Mouse (Mus musculus): Measurements from ENCODE around the gene Peli1. TPM values are rescaled to one million over a fixed set of nuclear protein-coding genes. Genes with fewer than 3 reads are reported as not detected.

Gene Peli1
- polyA plus RNA-seq, 1 experiment from 2014 or later = 57.6 TPM

DNA sequence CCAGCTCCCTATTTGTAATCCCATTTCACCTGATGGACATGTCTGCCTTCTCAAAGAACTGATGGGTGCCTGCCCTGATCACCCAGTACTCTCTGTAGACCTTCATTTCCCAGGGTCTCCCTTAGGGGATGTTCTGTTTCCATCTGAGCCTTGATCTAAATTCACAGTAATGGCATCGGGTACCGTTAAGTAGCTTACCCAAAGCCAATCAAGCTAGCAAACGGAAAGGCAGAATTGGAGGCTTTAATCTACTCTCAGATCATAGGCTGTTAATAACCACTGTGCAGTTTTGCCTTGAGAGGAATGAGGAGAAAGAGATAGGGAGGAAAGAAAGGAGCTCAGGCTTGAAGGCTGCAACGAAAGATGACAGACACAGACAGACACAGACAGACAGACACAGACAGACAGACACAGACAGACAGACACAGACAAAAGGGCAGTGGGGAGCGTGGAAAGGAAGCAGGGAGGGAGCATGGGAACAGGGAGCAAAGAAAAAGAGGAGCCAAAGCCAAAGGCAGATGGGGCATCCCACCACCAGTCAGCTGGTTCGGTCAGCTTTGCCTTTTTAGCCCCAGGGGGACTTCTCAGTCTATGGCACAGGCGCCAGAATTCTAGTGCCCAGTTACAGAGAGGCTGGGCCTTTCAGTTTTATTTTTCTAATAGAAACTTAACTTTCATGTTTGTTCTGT is 30.6 kb upstream of the Peli1 start:
- Histone ChIP-seq H3K36me3 (ENCODE audit: control insufficient read depth, insufficient read depth, low read length) (no peaks in the 10 kb centered on the region), H3K27me3 (ENCODE audit: control insufficient read depth, insufficient read depth, low read depth, low read length) (no peaks in the 10 kb centered on the region), H3K4me2 (ENCODE audit: low read length) (no peak overlapping the region), H3K9me3 (replicated peaks; ENCODE audit: control insufficient read depth, low read length, poor library complexity, severe bottlenecking) (no peaks in the 10 kb centered on the region), H3K9ac (ENCODE audit: low read depth, low read length) (no peak overlapping the region), H3K4me3 (ENCODE audit: low read depth, low read length) (no peak overlapping the region), H3K4me1 (ENCODE audit: control insufficient read depth, insufficient read depth, low read length) (no peaks in the 10 kb centered on the region), H3K27ac (ENCODE audit: low read length) (no peak overlapping the region)
- WGBS = 53% methylated on average over 7 of the region's 7 CpGs
- no peak for ATAC-seq

DNA sequence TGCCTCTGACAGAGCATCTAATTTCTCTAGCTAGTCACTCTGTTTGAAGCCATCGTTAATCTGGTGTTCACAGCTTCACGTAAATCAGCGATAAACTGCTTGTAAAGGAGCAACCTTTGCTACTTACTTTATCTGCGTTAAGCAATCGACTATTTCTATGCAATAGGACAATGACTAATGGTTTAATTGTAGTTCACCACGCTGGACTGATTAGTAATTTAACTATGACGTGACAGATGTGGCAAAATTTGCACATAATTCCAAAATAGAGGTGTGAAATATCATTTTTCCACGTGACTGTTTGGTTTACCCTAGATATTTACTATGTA is 30.1 kb upstream of the Peli1 start:
- 74% methylated on average over 8 of the region's 8 CpGs for WGBS

GRCm38 (mm10) chr11:21061431-21061830 is 29.7 kb upstream of the Peli1 start:
- ATAC-seq = no peak
- H3K27me3 ChIP-seq (ENCODE audit: control insufficient read depth, insufficient read depth, low read depth, low read length) = no peaks in the 10 kb centered on the region
- H3K4me2 ChIP-seq (ENCODE audit: low read length) = no peak overlapping the region
- H3K27ac ChIP-seq (ENCODE audit: low read length) = no peak overlapping the region
- no peak overlapping the region for H3K4me3 ChIP-seq (ENCODE audit: low read depth, low read length)
- no peaks in the 10 kb centered on the region for H3K4me1 ChIP-seq (ENCODE audit: control insufficient read depth, insufficient read depth, low read length)
- WGBS = 87% methylated on average over 8 of the region's 8 CpGs
- no peaks in the 10 kb centered on the region for H3K9me3 ChIP-seq (replicated peaks; ENCODE audit: control insufficient read depth, low read length, poor library complexity, severe bottlenecking)
- no peaks in the 10 kb centered on the region for H3K36me3 ChIP-seq (ENCODE audit: control insufficient read depth, insufficient read depth, low read length)
- H3K9ac ChIP-seq (ENCODE audit: low read depth, low read length) = no peak overlapping the region

More for the DNA sequence above, 30.1 kb upstream of the Peli1 start:
- no peak for ATAC-seq
- H3K9me3 ChIP-seq (replicated peaks; ENCODE audit: control insufficient read depth, low read length, poor library complexity, severe bottlenecking) = no peaks in the 10 kb centered on the region
- no peaks in the 10 kb centered on the region for H3K27me3 ChIP-seq (ENCODE audit: control insufficient read depth, insufficient read depth, low read depth, low read length)
- no peak overlapping the region for H3K4me2 ChIP-seq (ENCODE audit: low read length)
- H3K4me3 ChIP-seq (ENCODE audit: low read depth, low read length) = no peak overlapping the region
- no peaks in the 10 kb centered on the region for H3K36me3 ChIP-seq (ENCODE audit: control insufficient read depth, insufficient read depth, low read length)
- no peaks in the 10 kb centered on the region for H3K4me1 ChIP-seq (ENCODE audit: control insufficient read depth, insufficient read depth, low read length)
- H3K9ac ChIP-seq (ENCODE audit: low read depth, low read length) = no peak overlapping the region
- no peak overlapping the region for H3K27ac ChIP-seq (ENCODE audit: low read length)

DNA sequence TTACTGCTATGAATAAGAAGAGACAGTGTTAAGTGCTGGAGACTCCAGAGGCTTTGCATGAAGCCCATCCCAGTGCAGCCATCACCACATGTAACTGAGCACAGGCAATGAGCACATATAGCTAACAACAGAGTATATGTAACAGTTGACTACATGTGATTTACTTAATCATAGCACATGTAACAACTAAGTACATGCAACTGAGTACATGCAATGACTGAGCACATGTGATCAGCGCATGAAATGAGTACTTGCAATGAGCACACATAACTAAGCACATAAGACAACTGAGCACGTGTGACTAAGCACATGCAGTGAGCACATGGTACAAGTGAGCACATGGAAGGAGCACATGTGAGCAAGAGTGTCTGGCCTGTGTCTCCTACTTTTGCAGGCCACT is 29.0 kb upstream of the Peli1 start:
- Histone ChIP-seq H3K9me3 (replicated peaks; ENCODE audit: control insufficient read depth, low read length, poor library complexity, severe bottlenecking) (no peaks in the 10 kb centered on the region), H3K4me1 (ENCODE audit: control insufficient read depth, insufficient read depth, low read length) (no peaks in the 10 kb centered on the region), H3K4me3 (ENCODE audit: low read depth, low read length) (no peak overlapping the region), H3K9ac (ENCODE audit: low read depth, low read length) (no peak overlapping the region), H3K27me3 (ENCODE audit: control insufficient read depth, insufficient read depth, low read depth, low read length) (no peaks in the 10 kb centered on the region), H3K36me3 (ENCODE audit: control insufficient read depth, insufficient read depth, low read length) (no peaks in the 10 kb centered on the region), H3K27ac (ENCODE audit: low read length) (no peak overlapping the region), H3K4me2 (ENCODE audit: low read length) (no peak overlapping the region)
- 98% methylated on average over 2 of the region's 2 CpGs for WGBS
- ATAC-seq = no peak

GRCm38 (mm10) chr11:21063271-21063670 is 27.8 kb upstream of the Peli1 start:
- Histone ChIP-seq H3K36me3 (ENCODE audit: control insufficient read depth, insufficient read depth, low read length) (no peaks in the 10 kb centered on the region), H3K27ac (ENCODE audit: low read length) (no peak overlapping the region), H3K4me3 (ENCODE audit: low read depth, low read length) (no peak overlapping the region), H3K27me3 (ENCODE audit: control insufficient read depth, insufficient read depth, low read depth, low read length) (no peaks in the 10 kb centered on the region), H3K4me2 (ENCODE audit: low read length) (no peak overlapping the region), H3K9me3 (replicated peaks; ENCODE audit: control insufficient read depth, low read length, poor library complexity, severe bottlenecking) (no peaks in the 10 kb centered on the region), H3K9ac (ENCODE audit: low read depth, low read length) (no peak overlapping the region), H3K4me1 (ENCODE audit: control insufficient read depth, insufficient read depth, low read length) (no peaks in the 10 kb centered on the region)
- 93% methylated on average over 3 of the region's 3 CpGs for WGBS
- ATAC-seq = no peak

DNA sequence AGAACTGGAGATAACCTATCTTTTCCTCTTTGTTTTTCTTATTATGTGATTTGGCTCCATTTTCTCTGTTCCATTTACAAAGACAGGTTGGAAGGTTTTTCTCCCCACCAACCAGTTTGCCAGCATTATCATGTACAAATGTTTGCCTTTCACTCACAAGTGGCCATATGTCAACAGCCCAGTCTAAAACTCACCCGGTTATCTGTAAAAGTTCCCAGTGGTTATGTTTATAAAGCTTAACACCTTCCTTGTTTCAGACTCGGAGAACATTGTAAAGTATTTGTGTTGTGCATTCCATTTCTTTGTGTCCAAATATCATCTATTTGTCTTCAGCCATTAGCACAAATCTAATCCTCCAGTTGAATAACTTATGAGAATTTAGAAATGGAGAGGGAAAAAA is 11.7 kb upstream of the Peli1 start:
- H3K27ac ChIP-seq (ENCODE audit: low read length) = no peak overlapping the region
- H3K9me3 ChIP-seq (replicated peaks; ENCODE audit: control insufficient read depth, low read length, poor library complexity, severe bottlenecking) = no peaks in the 10 kb centered on the region
- no peak overlapping the region for H3K4me3 ChIP-seq (ENCODE audit: low read depth, low read length)
- no peaks in the 10 kb centered on the region for H3K27me3 ChIP-seq (ENCODE audit: control insufficient read depth, insufficient read depth, low read depth, low read length)
- no peaks in the 10 kb centered on the region for H3K36me3 ChIP-seq (ENCODE audit: control insufficient read depth, insufficient read depth, low read length)
- no peaks in the 10 kb centered on the region for H3K4me1 ChIP-seq (ENCODE audit: control insufficient read depth, insufficient read depth, low read length)
- no peak overlapping the region for H3K9ac ChIP-seq (ENCODE audit: low read depth, low read length)
- 81% methylated on average over 2 of the region's 2 CpGs for WGBS
- ATAC-seq = no peak
- H3K4me2 ChIP-seq (ENCODE audit: low read length) = no peak overlapping the region

- H3K4me3 ChIP-seq (ENCODE audit: low read depth, low read length) = no peak overlapping the region
- no peak overlapping the region for H3K4me2 ChIP-seq (ENCODE audit: low read length)
- 52% methylated on average over 3 of the region's 3 CpGs for WGBS
- no peaks in the 10 kb centered on the region for H3K27me3 ChIP-seq (ENCODE audit: control insufficient read depth, insufficient read depth, low read depth, low read length)
- no peaks in the 10 kb centered on the region for H3K36me3 ChIP-seq (ENCODE audit: control insufficient read depth, insufficient read depth, low read length)
- H3K27ac ChIP-seq (ENCODE audit: low read length) = no peak overlapping the region
- H3K4me1 ChIP-seq (ENCODE audit: control insufficient read depth, insufficient read depth, low read length) = no peaks in the 10 kb centered on the region
- H3K9me3 ChIP-seq (replicated peaks; ENCODE audit: control insufficient read depth, low read length, poor library complexity, severe bottlenecking) = no peaks in the 10 kb centered on the region
- no peak overlapping the region for H3K9ac ChIP-seq (ENCODE audit: low read depth, low read length)
- no peak for ATAC-seq
These were observed 11.2 kb upstream of the Peli1 start for GRCm38 (mm10) chr11:21079851-21080362.

DNA sequence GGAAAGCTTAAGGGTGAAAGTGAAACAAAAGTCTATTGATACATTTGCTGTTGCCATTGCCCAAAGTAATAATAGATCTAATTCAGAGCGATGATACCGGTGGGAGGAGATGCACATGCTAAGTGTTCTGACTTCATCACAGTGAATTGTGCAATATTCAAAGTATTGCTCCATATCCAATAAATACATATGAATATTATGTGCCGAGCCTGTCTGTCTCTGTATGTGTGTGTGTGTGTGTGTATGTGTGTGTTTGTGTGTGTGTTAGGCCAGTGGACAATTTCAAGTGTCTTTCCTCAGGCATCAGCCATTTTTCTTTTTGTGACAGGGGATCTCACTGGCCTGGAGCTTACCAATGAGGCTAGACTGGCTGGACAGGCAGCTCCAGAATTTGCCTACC is 9.9 kb upstream of the Peli1 start:
- ATAC-seq = no peak
- Histone ChIP-seq H3K36me3 (ENCODE audit: control insufficient read depth, insufficient read depth, low read length) (no peaks in the 10 kb centered on the region), H3K4me1 (ENCODE audit: control insufficient read depth, insufficient read depth, low read length) (no peaks in the 10 kb centered on the region), H3K4me3 (ENCODE audit: low read depth, low read length) (no peak overlapping the region), H3K27me3 (ENCODE audit: control insufficient read depth, insufficient read depth, low read depth, low read length) (no peaks in the 10 kb centered on the region), H3K4me2 (ENCODE audit: low read length) (no peak overlapping the region), H3K27ac (ENCODE audit: low read length) (no peak overlapping the region), H3K9me3 (replicated peaks; ENCODE audit: control insufficient read depth, low read length, poor library complexity, severe bottlenecking) (no peaks in the 10 kb centered on the region), H3K9ac (ENCODE audit: low read depth, low read length) (no peak overlapping the region)
- WGBS = 90% methylated on average over 3 of the region's 3 CpGs

DNA sequence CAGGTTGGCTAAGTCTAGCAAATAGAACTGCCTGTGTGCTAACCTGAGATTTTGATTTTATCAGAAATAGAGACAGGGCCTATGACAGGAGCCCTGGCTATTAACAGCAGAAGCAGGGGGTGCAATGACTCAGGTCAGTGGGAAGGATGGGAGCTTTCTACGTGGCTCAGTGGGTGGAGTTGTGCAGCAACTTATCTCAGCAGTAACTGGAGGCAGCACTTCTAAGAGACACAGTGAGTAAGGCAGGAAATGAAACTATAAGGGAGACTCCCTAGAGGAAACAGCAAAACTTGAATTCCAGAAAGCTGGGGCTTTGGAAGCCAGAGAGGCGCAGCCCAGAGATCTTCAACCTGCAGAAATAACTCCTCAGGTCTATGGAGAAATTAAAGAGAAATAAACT is 8.4 kb upstream of the Peli1 start:
- H3K4me1 ChIP-seq (ENCODE audit: control insufficient read depth, insufficient read depth, low read length) = no peaks in the 10 kb centered on the region
- no peak overlapping the region for H3K4me3 ChIP-seq (ENCODE audit: low read depth, low read length)
- no peaks in the 10 kb centered on the region for H3K27me3 ChIP-seq (ENCODE audit: control insufficient read depth, insufficient read depth, low read depth, low read length)
- H3K27ac ChIP-seq (ENCODE audit: low read length) = no peak overlapping the region
- no peaks in the 10 kb centered on the region for H3K9me3 ChIP-seq (replicated peaks; ENCODE audit: control insufficient read depth, low read length, poor library complexity, severe bottlenecking)
- ATAC-seq = no peak
- no peak overlapping the region for H3K9ac ChIP-seq (ENCODE audit: low read depth, low read length)
- no peak overlapping the region for H3K4me2 ChIP-seq (ENCODE audit: low read length)
- WGBS = 55% methylated on average over 2 of the region's 2 CpGs
- H3K36me3 ChIP-seq (ENCODE audit: control insufficient read depth, insufficient read depth, low read length) = no peaks in the 10 kb centered on the region

Data from midbrain, embryonic 16.5 days (tissue).